Mouse (Mus musculus) yolk sac, embryonic 10.5 days (tissue): ENCODE data around the gene Fkbp4.

Experiments
- DNase-seq: peaks from one replicate; pipeline ENCODE4 v3.0.0-alpha.2; 2017; ENCODE audit warnings: low spot score

Gene Fkbp4

GRCm38 (mm10) chr6:128436356-128437005 is 2.0 kb downstream of the Fkbp4 start:
- DNase-seq = no peak

- no peak for DNase-seq
Measured at GRCm38 (mm10) chr6:128435474-128435873, 3.0 kb downstream of the Fkbp4 start.

GRCm38 (mm10) chr6:128433566-128433965 is 4.9 kb downstream of the Fkbp4 start:
- DNase-seq = no peak

- DNase-seq = no peak
Measured at GRCm38 (mm10) chr6:128432356-128432915, 6.0 kb downstream of the Fkbp4 start.

GRCm38 (mm10) chr6:128429826-128430225 is 8.7 kb downstream of the Fkbp4 start:
- DNase-seq = no peak

- DNase-seq = no peak
Measured at GRCm38 (mm10) chr6:128429300-128429699, 9.2 kb downstream of the Fkbp4 start.

GRCm38 (mm10) chr6:128427571-128427970 is 10.9 kb downstream of the Fkbp4 start:
- no peak for DNase-seq

GRCm38 (mm10) chr6:128425046-128425445 is 13.4 kb downstream of the Fkbp4 start:
- DNase-seq = no peak

- peak; percentile 96 for DNase-seq
Measured at GRCm38 (mm10) chr6:128424269-128425019, 14.0 kb downstream of the Fkbp4 start, which contains the start of gene Itfg2. Itfg2 (minus strand) TSS chr6:128424931.

- DNase-seq = peak; percentile 27
Measured at GRCm38 (mm10) chr6:128423496-128424268, 14.8 kb downstream of the Fkbp4 start.

GRCm38 (mm10) chr6:128421480-128421879 is 17.0 kb downstream of the Fkbp4 start:
- no peak for DNase-seq

GRCm38 (mm10) chr6:128421036-128421435 is 17.4 kb downstream of the Fkbp4 start:
- no peak for DNase-seq

- no peak for DNase-seq
Measured at GRCm38 (mm10) chr6:128418076-128418475, 20.4 kb downstream of the Fkbp4 start.

GRCm38 (mm10) chr6:128416169-128416568 is 22.3 kb downstream of the Fkbp4 start:
- DNase-seq = no peak

GRCm38 (mm10) chr6:128411115-128411514 is 27.4 kb downstream of the Fkbp4 start:
- peak; percentile 60 for DNase-seq

- DNase-seq = no peak
Measured at GRCm38 (mm10) chr6:128410305-128410704, 28.2 kb downstream of the Fkbp4 start.

GRCm38 (mm10) chr6:128408544-128409125 is 29.8 kb downstream of the Fkbp4 start:
- DNase-seq = no peak

GRCm38 (mm10) chr6:128404708-128405107 is 33.8 kb downstream of the Fkbp4 start:
- DNase-seq = no peak

- peak; percentile 29 for DNase-seq
Measured at GRCm38 (mm10) chr6:128399421-128400185, 38.9 kb downstream of the Fkbp4 start.

- DNase-seq = no peak
Measured at GRCm38 (mm10) chr6:128398996-128399395, 39.5 kb downstream of the Fkbp4 start, which contains the start of gene Nrip2. Nrip2 (plus strand) TSS chr6:128399296.
